Mouse (Mus musculus) bone marrow macrophage, adult 2 months (primary cell): Measurements from ENCODE around the gene Gm21679. TPM values are rescaled to one million over a fixed set of nuclear protein-coding genes. Genes with fewer than 3 reads are reported as not detected.
"Not testable (repeated sequence)": the region's sequence is repeated elsewhere in the genome, so short reads cannot be mapped to it uniquely, and the experiment has no call there.

Experiments
- H3K27ac ChIP-seq: 2 replicates; pipeline ENCODE4 v1.5.1; 2012; ENCODE audit warnings: low read depth, low read length; ENCODE audit not compliant: insufficient read depth
- H3K4me1 ChIP-seq: 2 replicates; pipeline ENCODE4 v1.6.1; 2012; ENCODE audit warnings: low read length; ENCODE audit not compliant: control insufficient read depth, insufficient read depth
- H3K4me3 ChIP-seq: 2 replicates; pipeline ENCODE4 v1.5.1; 2012; ENCODE audit warnings: mild to moderate bottlenecking, low read length, moderate library complexity; ENCODE audit not compliant: insufficient read depth
- polyA plus RNA-seq: library from polyadenylated mRNA; stranded (reverse); fragments of >200 nt; gene quantifications from 2 replicates; pipeline ENCODE4 v1.2.4, GENCODE M21; 2012; ENCODE audit not compliant: missing spikeins, insufficient read depth, insufficient read length

Gm21679 gene
- polyA plus RNA-seq = not detected in 2 replicates

- not testable (repeated sequence) for H3K4me1 ChIP-seq, H3K27ac ChIP-seq, H3K4me3 ChIP-seq
Observed at GRCm38 (mm10) chrY:29683270-29683669, at the start of gene Gm21679. Gm21679 (minus strand) TSS chrY:29683370.
